Mouse (Mus musculus): Measurements from ENCODE around the gene Dnajc13.

DNA sequence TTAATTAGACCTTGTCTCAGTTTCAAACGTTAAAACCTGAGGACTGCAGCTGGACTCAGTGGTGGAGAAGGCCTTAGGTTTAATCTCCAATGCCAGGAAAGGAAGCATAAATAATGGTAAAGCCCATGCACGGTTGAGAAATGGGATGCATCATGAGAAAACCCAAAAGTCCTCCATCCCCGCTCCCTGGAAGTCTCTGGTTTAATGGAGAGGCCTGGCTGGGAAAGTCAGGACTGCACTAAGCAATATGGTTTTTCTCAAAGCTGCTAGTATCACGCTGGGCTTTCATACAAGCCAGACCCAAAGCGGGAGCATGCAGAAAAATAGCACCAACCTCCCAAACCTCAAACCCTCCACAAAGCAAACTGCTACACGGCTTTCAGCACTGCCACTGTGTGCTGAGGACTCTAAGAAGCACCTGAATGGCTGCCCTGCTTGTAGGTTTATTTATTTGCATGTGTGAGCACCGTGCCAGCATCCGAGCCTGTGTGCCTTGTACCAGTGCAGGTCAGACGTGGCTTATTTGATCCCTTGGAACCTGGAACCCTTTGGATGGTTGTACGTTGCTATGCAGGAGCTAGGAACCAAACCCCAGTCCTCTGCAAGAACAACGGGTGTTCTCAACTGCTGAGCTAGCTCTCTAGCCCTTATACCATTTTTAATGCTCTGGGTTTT, 26.3 kb downstream of the Dnajc13 start:
- TF ChIP-seq CTCF (IDR thresholded peaks at IDR 0.05) (no peak), EP300 (IDR thresholded peaks at IDR 0.05) (no peak)

All from lung, postnatal 0 days (tissue).